Mouse (Mus musculus) lung, postnatal 4 days (tissue): ENCODE data around the gene Lrrc4c.

ENCODE experiments used
- DNase-seq, 2 experiments: peaks; one replicate each; pipeline ENCODE4 v3.0.0; 2021

Lrrc4c gene

DNA sequence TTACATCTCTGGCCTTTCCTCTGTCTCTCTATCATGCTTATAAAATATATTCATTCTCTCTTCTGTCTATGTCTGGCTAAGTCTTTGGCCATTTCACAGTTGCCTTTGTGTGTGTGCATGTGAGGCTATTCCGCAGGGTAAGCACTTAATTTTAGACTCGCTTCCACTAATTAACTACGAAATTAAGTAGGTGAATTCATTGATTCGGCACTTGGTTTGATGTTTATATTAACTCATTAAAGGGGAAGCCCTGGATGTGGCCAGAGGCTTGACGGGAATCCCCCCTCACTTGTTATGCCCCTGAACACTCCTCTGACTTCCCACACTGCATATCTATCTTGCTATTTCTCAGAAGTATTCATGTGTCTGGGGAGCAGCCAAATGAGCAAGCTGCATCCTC is 1169.6 kb downstream of the Lrrc4c start:
- DNase-seq: no peak

DNA sequence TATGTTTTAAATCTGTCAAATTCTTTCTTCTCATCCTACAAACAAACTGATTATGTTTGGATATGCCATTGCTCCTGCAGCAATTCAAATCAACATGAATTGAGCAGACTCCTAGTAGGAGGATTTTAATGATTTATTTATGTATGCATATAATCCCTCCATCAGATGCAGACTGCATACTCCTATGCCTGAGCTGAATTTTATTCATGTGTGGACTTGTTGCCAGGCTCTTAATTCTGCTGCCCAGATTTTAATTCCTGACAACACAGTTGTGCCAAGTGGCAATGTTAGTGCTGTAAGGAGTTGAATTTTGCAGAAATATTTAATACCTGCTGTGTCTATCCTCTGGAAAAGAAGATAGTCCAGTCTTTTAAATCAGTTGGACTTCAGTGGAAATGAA is 1179.1 kb downstream of the Lrrc4c start:
- DNase-seq: no peak

DNA sequence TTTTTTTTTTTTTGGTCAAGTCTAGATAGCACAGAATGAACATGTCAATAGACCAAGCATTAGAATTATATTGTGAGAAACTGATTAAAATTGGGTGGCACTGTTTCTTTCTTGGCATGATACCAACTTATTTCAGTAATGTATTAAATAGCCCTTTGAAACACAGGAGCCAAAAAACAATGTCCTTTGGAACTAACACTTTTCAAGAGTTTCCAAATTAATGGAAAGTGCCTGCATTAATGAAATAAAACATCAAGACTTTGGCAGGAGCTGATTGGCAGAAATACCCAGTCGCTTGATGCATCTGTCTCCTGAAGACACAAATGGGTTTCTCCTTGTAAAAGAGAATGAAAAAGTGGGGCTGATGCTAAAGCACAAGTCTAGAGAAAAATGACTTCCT is 1184.5 kb downstream of the Lrrc4c start:
- no peak for DNase-seq

DNA sequence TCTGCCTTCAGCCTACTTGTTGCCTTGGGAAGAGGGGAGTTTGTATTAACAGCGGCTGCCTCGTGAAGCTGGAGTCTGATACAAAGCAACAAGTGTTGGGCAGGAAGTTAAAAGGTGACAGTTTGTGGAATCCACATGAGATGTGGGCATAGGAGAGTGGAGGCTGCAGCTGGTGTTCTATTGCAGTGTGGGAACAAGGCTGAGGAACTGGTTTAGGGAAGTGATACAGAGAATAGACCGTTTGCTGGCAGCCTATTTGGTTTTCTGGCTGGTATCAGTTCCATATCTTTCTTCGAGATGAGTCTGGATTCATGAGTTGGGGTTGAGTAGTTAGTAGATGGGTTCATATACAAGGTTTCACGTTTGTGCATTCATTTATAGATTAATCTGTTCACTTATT is 1186.9 kb downstream of the Lrrc4c start:
- DNase-seq: no peak

DNA sequence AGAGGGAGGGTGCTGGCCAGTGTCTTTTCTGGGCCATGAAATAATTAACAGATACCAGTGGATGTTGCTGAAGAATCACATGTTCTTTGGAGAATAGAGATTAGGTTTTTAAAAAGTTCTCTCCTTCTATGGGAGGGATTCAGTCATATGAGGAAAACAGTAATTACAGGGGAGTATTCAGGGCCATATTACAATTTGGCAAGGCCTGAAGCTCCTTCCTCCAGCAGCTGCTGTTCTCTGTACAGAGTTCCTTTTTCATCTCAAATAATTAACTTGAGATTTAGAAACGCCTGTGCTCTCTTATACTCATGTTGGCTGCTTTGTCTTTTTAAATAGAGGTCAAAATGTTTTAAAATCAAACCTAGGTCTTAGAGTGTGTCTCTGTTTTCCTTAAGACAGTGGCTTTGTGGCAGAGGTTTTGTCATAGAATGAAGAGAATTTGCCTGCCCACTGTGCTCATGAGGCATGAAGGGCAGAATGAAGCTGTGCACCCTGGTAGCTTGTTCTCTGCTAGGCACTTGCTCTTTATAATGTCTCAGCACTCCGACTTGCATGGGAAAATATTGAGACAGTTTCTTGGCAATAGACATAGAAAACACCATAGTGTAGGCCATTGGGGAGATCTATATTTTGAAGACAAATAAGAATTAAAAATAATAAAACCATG is 1206.4 kb downstream of the Lrrc4c start:
- no peak for DNase-seq

DNA sequence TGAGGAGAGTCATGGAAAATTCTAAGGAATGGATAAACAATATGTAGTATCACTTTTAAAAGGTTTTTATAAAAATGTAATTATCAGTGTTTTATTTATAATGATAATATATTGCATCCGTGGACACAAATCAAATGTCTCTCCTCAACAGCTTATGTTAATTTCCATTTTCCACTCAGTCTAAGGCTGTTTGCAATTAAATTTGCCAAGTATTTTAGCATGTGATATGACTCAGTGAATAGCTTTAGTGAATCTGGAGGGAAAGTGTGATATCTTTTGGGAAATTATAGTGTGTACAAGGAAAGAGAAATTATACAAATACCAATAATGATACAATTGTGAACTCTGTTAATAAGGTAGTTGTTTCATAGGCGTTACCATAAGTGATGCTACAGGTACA is 1207.1 kb downstream of the Lrrc4c start:
- DNase-seq: no peak

DNA sequence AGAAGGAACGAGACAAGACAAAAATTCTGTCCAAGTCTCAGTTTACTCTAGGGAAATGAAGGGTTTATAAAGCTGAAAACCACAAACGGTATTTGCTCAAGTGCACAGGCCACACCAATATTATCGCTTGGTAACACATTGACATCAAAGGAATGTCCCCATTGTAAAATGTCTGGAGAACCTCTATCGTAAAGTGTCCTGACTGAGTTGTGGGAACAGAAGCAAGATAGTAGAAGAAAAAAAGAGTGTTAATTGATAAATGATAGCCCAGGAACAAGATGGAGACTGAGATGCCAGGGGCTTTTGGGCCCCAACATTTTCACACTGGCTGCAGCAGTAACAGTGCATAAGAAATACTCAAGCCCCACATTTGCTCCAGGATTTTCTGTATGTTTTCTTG is 1212.7 kb downstream of the Lrrc4c start:
- no peak for DNase-seq

DNA sequence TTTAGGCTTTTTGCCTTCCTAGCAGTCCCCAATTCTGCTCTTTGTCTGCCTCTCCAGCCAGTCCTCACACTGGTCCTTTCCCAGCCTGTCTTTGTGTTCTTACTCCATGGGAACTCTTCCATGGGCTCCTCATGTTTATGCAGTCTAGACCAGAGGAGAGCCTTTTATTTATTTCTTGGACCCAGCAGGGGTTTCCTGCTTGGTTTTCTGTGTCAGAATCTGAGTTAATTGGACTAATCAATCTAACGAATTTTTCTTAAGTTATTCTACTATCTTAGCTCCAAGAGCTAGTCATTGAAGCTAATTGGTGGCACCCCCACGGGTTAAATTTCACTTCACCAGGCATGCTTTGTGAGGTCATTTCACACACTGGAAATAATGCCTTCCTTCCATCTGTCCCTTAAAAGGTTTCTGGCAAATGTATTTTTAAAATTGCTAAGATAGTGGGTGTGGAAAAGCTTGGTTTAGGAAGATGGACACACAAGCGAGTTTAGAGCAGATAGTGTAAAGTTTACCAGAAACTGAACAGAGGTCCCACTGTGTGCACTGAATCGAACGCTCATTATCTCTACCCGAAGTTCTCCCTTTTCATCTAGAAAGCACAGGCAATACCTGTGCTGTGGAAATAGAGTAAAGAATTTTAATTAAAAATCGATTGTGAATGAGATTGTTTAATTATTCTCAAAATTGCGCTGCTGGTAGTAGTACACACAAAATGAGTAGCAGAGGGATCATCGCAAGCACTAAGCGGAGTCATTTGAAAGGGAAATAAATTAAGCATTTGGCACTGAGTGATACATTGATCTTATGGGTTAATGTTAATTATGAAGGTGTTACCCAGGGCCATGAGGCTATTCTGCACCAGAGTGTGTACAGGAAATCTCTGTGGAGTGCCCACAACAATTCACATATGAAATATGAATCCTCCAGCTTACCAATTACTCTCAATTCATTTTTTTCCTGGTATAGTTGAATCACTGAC is 1226.0 kb downstream of the Lrrc4c start:
- DNase-seq: no peak

DNA sequence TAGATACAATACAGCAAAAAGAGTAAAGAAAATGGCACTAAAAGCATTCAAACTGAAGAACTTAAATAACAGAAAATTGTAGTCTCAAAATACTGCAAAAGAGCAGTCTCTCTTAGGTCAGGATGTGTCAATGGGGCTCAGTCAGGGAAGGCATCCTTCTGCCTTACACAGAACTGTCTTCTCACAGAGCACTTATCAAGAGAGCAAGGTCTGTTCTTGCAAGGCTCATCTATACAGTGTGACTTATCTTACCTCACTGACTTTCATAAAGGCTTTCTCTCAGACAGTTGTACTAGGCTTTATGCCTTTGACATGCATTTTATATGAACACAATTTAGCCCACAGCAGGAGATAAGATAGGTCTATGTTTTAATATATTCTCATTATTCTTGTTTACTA is 1226.7 kb downstream of the Lrrc4c start:
- DNase-seq: no peak

DNA sequence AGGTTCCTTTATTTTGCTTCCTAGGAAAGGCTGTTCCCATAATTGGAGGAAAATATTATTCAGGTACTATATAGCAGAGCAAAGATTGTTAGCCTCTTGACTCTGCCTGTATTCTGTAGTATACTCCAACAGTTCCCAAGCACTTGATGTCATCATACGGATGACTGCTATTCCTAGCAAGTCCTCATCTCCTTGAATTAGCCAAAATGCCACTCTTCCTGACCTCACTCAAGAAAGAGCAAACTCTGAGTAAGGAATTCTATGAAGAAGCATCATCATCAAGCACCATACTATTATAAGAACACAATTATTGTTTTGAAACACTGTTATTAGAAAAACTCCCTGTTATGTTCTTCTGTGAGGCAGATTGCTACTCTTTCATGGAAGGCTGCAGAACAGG is 1228.0 kb downstream of the Lrrc4c start:
- no peak for DNase-seq

DNA sequence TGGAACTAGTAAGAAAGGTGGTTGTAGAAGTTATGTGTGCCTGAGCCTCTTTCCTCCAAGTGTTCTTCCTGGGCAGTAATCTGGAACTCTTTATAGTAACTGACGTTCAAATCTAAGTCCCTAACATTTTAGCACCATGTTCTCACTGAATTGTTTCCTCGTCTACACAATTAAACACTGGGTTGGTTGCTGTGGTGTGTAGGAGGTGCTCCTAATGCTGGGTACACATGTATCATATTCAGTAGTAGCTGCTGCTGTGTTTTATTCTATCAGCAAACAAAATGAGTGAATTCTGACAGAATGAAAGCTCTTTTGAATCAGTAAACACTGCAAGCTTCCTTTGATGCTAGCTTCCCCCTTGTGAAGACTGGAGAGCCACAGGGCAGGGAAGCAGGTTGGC is 1246.5 kb downstream of the Lrrc4c start:
- no peak for DNase-seq

DNA sequence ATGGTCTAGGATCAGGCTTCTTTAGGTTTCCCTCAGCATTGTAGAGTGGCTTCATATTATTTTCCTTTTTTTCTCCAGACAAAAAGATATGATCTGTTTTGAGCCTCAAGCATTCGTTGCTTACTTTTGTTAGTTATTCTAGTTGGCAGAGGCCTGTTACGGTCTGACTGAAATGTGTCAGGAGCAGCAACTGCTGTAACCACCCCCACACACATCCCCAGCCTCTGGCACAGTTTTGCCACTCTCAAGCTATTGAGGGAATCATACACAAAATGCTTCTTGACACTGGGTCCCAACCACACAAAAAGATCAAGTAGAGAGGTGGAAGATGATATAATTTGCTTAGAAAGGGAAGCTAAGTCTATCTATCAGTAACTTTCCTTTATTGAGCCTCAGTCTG is 1251.0 kb downstream of the Lrrc4c start:
- DNase-seq: no peak

DNA sequence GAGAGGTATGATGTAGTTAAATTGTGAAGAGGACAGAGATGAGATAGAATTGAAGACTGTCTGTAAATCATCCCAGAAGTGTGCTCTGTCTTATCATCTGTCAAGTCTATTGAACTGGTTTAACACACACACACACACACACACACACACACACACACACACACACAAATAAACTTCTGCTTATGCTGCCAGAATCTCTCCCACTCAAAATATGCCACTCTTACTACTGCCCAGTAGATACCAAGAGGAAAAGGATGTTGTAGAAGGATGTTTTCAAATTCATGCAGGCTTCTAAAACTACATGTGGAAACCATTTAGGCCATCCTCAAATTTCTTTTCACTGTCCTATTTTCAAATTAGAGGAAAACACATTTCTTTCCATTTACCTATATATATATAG is 1257.0 kb downstream of the Lrrc4c start:
- DNase-seq: no peak

DNA sequence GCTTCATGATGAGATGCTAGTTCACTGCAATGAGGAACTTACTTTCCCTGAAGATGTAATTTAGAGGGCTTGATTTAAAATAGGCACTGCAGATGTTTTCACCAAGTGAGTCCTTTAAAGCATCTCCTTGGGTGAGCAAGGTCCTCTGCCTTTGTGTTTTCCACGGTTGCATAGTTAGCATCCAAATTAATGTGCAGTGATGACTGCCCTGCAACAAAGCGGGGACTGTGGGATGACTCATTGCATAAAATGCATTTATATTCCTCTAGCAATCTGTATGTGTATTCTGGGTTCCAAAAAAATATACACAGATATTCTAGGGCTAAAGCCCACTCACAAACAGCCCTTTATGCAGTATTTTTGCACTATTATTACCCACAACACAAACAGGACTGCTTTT is 1263.2 kb downstream of the Lrrc4c start:
- no peak for DNase-seq

DNA sequence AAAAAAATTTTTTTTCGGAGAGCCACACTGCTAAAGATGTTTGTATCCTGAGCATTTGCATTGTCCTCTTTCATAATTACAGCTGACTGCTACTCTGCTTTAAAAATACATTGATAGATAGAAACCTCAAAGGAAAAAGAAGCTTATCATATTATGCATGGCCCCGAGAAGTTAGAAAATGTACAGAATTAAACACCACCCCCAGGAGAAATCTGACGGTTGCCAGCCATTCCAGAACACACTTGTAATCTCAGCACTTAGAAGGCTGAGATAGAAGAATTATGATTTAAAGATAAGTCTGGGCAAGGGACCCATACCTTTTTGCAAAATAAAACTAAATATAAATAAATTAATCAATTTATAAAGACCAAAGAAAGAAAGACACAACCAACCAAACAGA is 1268.4 kb downstream of the Lrrc4c start:
- no peak for DNase-seq

DNA sequence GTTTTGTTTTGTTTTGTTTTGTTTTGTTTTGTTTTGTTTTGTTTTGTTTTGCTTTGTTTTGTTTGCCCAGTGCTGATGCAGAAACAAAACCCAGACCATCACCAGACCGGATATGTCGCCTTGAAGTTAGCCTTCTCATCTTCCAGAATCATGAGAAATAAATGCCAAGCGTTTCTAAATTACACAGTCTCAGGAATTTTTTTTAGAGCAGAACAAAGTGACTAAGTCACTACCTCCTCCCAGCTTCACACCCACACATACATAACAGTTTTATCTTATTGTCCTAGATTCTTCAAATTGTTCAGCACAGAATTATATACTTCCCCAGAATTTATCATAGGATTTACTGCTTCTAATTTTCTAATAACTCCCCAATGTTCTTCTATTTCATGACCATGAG is 1272.6 kb downstream of the Lrrc4c start:
- no peak for DNase-seq

DNA sequence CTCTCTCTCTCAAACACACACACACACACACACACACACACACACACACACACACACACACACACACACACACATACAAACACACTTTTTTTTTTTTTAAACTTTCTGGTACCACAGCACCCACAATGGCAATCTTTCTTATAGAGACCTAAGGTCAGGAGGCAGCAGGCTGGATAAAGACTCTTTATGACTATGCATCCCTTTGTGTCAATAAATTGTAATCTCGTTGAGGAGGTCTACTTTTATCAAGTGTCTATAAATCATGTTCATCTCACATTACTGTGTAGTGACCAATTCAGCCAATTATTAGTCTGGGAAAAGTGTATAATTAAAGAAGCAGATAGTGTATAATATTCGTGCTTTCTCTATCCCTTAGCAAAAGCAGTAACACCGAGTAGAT is 1286.2 kb downstream of the Lrrc4c start:
- no peak for DNase-seq

DNA sequence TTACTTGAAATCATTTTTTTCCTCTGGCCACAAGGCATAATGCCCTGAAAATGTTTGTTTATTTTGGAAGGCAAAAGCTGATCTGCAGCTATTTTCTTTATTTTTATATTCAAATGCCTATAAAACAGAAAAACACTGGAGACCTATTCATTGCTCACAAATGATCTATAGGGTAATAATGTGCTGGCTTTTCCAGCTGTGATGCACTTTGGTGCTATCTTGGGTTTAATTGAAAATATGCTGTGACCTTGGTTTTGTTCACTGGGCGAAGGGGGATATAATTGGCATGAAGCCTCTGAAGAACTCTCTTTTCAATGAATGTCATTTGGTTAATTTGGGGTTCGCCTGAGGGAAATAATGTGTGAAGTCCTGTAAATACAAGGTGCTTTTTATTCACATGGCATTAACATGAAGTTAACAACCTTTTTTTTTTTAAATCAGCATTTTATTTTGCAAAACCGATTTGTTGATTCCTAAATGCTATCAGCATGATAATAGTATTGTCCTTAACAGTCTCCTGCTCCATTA is 1286.8 kb downstream of the Lrrc4c start:
- no peak for DNase-seq

DNA sequence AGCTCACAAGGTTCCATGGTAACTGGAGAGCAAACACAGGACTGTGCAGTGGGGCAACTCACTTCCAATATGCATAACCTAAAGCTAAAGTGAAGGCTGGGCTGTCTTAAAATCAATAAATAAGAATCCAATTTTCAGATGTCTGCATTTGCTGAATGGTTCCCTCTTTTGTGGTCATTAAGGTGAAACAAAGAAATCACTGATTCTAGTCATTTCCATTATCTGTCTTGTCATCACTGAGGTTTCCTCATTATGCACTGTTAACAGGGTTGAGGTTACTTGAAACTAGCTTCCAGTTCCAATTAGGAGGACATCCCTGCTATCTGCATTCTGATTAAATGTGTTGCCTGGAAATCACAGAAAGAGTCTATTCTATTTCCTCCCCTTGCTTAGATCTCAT is 1291.5 kb downstream of the Lrrc4c start:
- no peak for DNase-seq

DNA sequence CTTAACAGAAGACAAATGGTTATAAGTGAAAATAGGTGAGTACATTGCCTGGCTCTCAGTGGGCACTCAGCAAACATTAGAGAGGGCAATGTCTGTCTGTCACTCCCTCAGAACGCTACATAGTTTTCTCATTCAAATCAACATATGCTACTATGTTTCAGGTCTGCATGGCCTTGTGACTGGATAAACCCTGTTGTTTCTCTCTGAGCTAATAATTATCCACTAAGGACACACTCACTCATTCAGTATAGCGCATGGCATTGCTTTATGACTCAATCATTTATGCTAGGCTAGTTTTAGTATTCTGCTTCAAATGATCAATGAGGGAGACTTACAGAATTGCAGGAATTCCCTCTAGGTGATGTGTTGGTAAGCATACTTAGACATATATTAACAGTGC is 1292.6 kb downstream of the Lrrc4c start:
- no peak for DNase-seq

DNA sequence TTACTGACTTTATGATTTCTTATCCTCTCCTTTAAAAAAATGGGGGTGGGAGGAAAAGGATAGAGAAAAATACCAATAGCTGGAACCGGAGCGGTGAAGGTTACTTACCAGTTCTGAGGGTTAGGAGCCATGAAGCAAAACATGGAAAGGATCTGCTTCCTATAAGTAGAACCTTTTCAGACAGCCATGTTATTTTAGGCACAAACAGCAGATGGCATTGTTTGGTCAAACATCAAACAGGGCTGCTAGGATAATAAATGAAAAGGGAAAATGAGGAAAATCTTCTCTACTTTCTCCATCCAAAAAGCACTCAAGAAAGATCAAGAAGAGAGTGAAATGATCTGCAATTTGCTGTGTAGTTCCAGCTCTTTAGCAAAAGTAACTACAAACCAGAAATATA is 1296.8 kb downstream of the Lrrc4c start:
- DNase-seq: no peak

DNA sequence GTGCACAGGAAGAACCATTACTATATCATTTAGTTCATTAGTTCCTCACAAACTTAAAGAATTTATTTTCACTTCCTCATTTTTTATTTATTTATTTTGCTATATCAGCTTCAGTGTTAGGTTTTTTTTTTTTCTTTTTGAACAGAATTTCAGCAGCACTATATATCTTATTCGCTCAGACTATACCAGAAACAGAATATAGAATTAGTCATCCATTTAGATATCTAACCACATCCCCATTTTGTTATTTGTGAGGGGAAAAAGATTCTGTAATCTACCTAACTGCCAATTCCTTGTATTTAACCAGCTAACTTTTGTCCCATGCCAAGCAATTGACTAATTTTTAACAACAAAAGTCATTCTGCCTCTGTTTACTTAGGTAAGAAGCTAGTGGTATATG is 1300.6 kb downstream of the Lrrc4c start:
- no peak for DNase-seq

DNA sequence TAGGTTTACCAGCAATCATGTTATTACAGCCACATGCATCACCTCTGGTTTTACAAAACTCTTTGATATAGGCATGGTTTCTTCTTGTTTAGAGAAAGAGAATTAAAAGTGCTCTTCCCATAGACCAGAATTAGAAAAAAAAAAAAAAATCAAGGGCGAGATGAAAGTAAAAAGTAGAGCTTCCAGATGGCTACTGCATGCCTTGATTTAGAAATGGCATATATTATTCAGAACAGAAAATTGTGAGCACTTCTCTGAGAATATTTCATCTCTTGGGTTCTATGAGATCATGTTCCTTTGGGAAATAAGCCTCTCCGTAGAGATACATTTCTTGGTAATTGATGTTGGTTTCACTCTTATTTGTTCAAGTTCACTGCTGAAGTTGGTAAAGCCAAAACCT is 1322.0 kb downstream of the Lrrc4c start:
- no peak for DNase-seq

DNA sequence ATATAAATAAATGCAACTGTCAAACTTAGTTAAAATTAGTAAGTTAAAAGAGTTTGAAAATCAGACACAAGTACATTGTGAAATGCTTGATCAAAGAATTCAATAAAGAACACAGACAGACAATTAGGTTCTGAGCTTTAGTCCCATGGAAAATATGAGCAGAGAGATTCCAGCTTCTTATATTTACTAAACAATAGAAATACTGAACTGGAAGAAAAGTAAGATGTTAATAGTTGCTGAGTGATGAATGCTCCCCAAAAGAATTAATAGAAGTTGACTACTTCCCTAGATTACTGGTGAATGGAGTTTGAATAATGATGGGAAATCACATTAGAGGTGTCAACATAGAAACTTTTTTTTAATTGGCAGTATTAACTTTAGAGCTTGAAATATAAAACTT is 1323.7 kb downstream of the Lrrc4c start:
- no peak for DNase-seq
